21 mouse cellular contexts compared by ENCODE assay signal in genomic region chr2:34146431-34146830, GRCm38 (mm10).
DNase-seq lines count a peak whose midpoint lies in the region; ATAC-seq and TF ChIP-seq lines count a peak whose summit lies in the region.
"Had no signal": no experiment of that assay in that cellular context is flagged by ENCODE, and none has a peak within 500 bp of the region (broad histone marks: within the 10 kb centered on the region; RNA-seq: fewer than 3 reads in every experiment).

No protein-coding gene starts in this region.

- no peak for ATAC-seq in liver, embryonic 11.5 days (replicated peaks; ENCODE audit: low FRiP score)
- peak; percentile 60 for ATAC-seq in liver, embryonic 16.5 days (ENCODE audit: low read depth)
- ATAC-seq: activated CD4-positive, CD25-positive, alpha-beta regulatory T cell, adult 4 months; CD4-positive, CD25-positive, alpha-beta regulatory T cell, adult 4 months; forebrain, embryonic 14.5 days; forebrain, embryonic 16.5 days; Patski had no signal

- no peak for TF ChIP-seq CTCF in liver, adult 2 months (IDR thresholded peaks at IDR 0.05; ENCODE audit: low read depth, low read length)

- H3K27me3 ChIP-seq in liver, adult 2 months (ENCODE audit: control insufficient read depth, insufficient read depth, low read length): no peaks in the 10 kb centered on the region
- H3K27me3 ChIP-seq in liver, embryonic 11.5 days (replicated peaks; ENCODE audit: control insufficient read depth, insufficient read depth, low read length): no peaks in the 10 kb centered on the region; the same call in 1 of the 2 replicates
- no peaks in the 10 kb centered on the region for H3K27me3 ChIP-seq in liver, embryonic 16.5 days (ENCODE audit: control insufficient read depth, insufficient read depth, low read depth, low read length)
- no peaks in the 10 kb centered on the region; the same call in 1 of the 2 replicates for H3K27me3 ChIP-seq in limb, embryonic 10.5 days (ENCODE audit: low read depth, poor library complexity, severe bottlenecking)
- H3K27me3 ChIP-seq: embryonic facial prominence, embryonic 15.5 days had no signal

- TF ChIP-seq POLR2A in liver, adult 2 months (IDR thresholded peaks at IDR 0.05; ENCODE audit: extremely low read depth, insufficient read depth, low read length): no peak

- no peaks in the 10 kb centered on the region for H3K9me3 ChIP-seq in liver, embryonic 11.5 days (ENCODE audit: control insufficient read depth, low read length)
- H3K9me3 ChIP-seq in liver, embryonic 16.5 days (replicated peaks; ENCODE audit: control insufficient read depth, low read length): no peaks in the 10 kb centered on the region
- H3K9me3 ChIP-seq in limb, embryonic 10.5 days (replicated peaks): no peaks in the 10 kb centered on the region
- H3K9me3 ChIP-seq: embryonic facial prominence, embryonic 13.5 days; embryonic facial prominence, embryonic 15.5 days; forebrain, embryonic 10.5 days; forebrain, embryonic 12.5 days; G1E had no signal

- no peak overlapping the region for H3K27ac ChIP-seq in liver, adult 2 months (replicated peaks; ENCODE audit: insufficient read depth, low read depth, low read length)
- H3K27ac ChIP-seq in liver, embryonic 11.5 days (ENCODE audit: low read depth, low read length): no peak overlapping the region
- H3K27ac ChIP-seq in liver, embryonic 16.5 days (ENCODE audit: low read length): peak overlapping the region; percentile 53
- peak overlapping the region; percentile 30; the same call in 1 of the 2 replicates for H3K27ac ChIP-seq in limb, embryonic 10.5 days
- H3K27ac ChIP-seq: embryonic facial prominence, embryonic 13.5 days; embryonic facial prominence, embryonic 15.5 days; forebrain, embryonic 10.5 days; forebrain, embryonic 12.5 days had no signal

- no peak overlapping the region for H3K4me3 ChIP-seq in liver, adult 2 months (ENCODE audit: insufficient read depth, low read depth, low read length)
- H3K4me3 ChIP-seq in liver, embryonic 11.5 days (ENCODE audit: low read depth, low read length): no peak overlapping the region
- H3K4me3 ChIP-seq in liver, embryonic 16.5 days (ENCODE audit: low read depth, low read length): no peak overlapping the region
- H3K4me3 ChIP-seq in limb, embryonic 10.5 days: no peak overlapping the region
- H3K4me3 ChIP-seq: embryonic facial prominence, embryonic 13.5 days; embryonic facial prominence, embryonic 15.5 days; erythroblast, embryonic 14.5 days; forebrain, embryonic 10.5 days; forebrain, embryonic 12.5 days had no signal

- no peak overlapping the region for H3K9ac ChIP-seq in liver, adult 2 months (ENCODE audit: low read depth, low read length)
- no peak overlapping the region for H3K9ac ChIP-seq in liver, embryonic 11.5 days (ENCODE audit: low read depth, low read length)
- H3K9ac ChIP-seq in liver, embryonic 16.5 days (ENCODE audit: low read depth, low read length): no peak overlapping the region
- H3K9ac ChIP-seq: embryonic facial prominence, embryonic 13.5 days; embryonic facial prominence, embryonic 15.5 days; forebrain, embryonic 12.5 days had no signal

- H3K36me3 ChIP-seq in liver, adult 2 months (ENCODE audit: control insufficient read depth, insufficient read depth, low read length): no peaks in the 10 kb centered on the region
- H3K36me3 ChIP-seq in liver, embryonic 11.5 days (ENCODE audit: control insufficient read depth, insufficient read depth, low read length): no peaks in the 10 kb centered on the region
- H3K36me3 ChIP-seq in liver, embryonic 16.5 days (ENCODE audit: control insufficient read depth, insufficient read depth): no peaks in the 10 kb centered on the region
- H3K36me3 ChIP-seq in limb, embryonic 10.5 days: no peaks in the 10 kb centered on the region
- H3K36me3 ChIP-seq: embryonic facial prominence, embryonic 13.5 days; embryonic facial prominence, embryonic 15.5 days; forebrain, embryonic 10.5 days; forebrain, embryonic 12.5 days; G1E had no signal

- H3K4me2 ChIP-seq in liver, embryonic 11.5 days: no peak overlapping the region
- H3K4me2 ChIP-seq in liver, embryonic 16.5 days (ENCODE audit: low read depth, low read length): no peak overlapping the region
- H3K4me2 ChIP-seq: embryonic facial prominence, embryonic 13.5 days; embryonic facial prominence, embryonic 15.5 days; forebrain, embryonic 12.5 days had no signal

- peak; percentile 23 to 24 for DNase-seq in cerebellum, postnatal 10 days
- no peak for DNase-seq in cerebellum, adult 11-12 months
- peak; percentile 34 for DNase-seq in liver, adult 2 months (ENCODE audit: extremely low read depth, low read depth, low spot score)
- no peak for DNase-seq in liver, embryonic 11.5 days (ENCODE audit: low spot score)
- no peak for DNase-seq in liver
- DNase-seq in limb, embryonic 10.5 days (ENCODE audit: low spot score): no peak
- DNase-seq in heart, postnatal 4 days: no peak
- DNase-seq: B cell, adult 2 months; cerebellum, adult 8-10 months had no signal

- no peaks in the 10 kb centered on the region for H3K79me2 ChIP-seq in liver, adult 2 months (ENCODE audit: control insufficient read depth, insufficient read depth, low read length)

- WGBS in liver, adult 2 months: 90% methylated on average over 1 of the region's 1 CpGs
- 83% methylated on average over 1 of the region's 1 CpGs for WGBS in liver, embryonic 11.5 days
- 50% methylated on average over 1 of the region's 1 CpGs for WGBS in liver, embryonic 16.5 days (ENCODE audit: insufficient replicate concordance)
- WGBS in limb, embryonic 10.5 days: 88% methylated on average over 1 of the region's 1 CpGs

- H3K4me1 ChIP-seq in liver, adult 2 months (ENCODE audit: control insufficient read depth, insufficient read depth, low read length): peaks cover 16% of the 10 kb centered on the region
- no peaks in the 10 kb centered on the region for H3K4me1 ChIP-seq in liver, embryonic 11.5 days (replicated peaks; ENCODE audit: control insufficient read depth, insufficient read depth, low read length)
- peaks cover 5% of the 10 kb centered on the region for H3K4me1 ChIP-seq in liver, embryonic 16.5 days (ENCODE audit: control insufficient read depth, low read depth, low read length)
- peaks cover 7% of the 10 kb centered on the region for H3K4me1 ChIP-seq in limb, embryonic 10.5 days
- H3K4me1 ChIP-seq: embryonic facial prominence, embryonic 13.5 days; embryonic facial prominence, embryonic 15.5 days; forebrain, embryonic 10.5 days; forebrain, embryonic 12.5 days had no signal

Comparison
In these comparisons a context has a peak if more than half of its experiments do, and no peak if none do; other contexts are left out.
1. DNase-seq: peak in cerebellum, postnatal 10 days (2 of 2) and liver, adult 2 months (single experiment); none in cerebellum, adult 11-12 months (single experiment), liver, embryonic 11.5 days (single experiment), liver (single experiment), limb, embryonic 10.5 days (single experiment) and heart, postnatal 4 days (single experiment).
2. H3K27ac ChIP-seq: peak in liver, embryonic 16.5 days (single experiment) and limb, embryonic 10.5 days (single experiment); none in liver, adult 2 months (single experiment) and liver, embryonic 11.5 days (single experiment).